Mouse (Mus musculus): ENCODE data around the gene Dnal4. TPM values are rescaled to one million over a fixed set of nuclear protein-coding genes. Genes with fewer than 3 reads are reported as not detected.

Dnal4 gene
- polyA plus RNA-seq, 1 experiment from 2014 or later = 43.0 TPM

- ATAC-seq = no peak
- H3K36me3 ChIP-seq (ENCODE audit: control insufficient read depth, insufficient read depth, low read length) = no peaks in the 10 kb centered on the region
- peaks cover 9% of the 10 kb centered on the region for H3K4me1 ChIP-seq (ENCODE audit: control insufficient read depth, insufficient read depth, low read length)
- no peaks in the 10 kb centered on the region for H3K27me3 ChIP-seq (replicated peaks; ENCODE audit: control insufficient read depth, insufficient read depth, low read length)
- H3K9me3 ChIP-seq (ENCODE audit: control insufficient read depth, low read length) = no peaks in the 10 kb centered on the region; the same call in 1 of the 2 replicates
- H3K4me3 ChIP-seq (ENCODE audit: low read length) = no peak overlapping the region
- 88% methylated on average over 5 of the region's 5 CpGs for WGBS
- no peak overlapping the region for H3K4me2 ChIP-seq (ENCODE audit: low read depth, low read length)
- H3K27ac ChIP-seq (ENCODE audit: low read length) = no peak overlapping the region
- H3K9ac ChIP-seq (ENCODE audit: low read depth, low read length) = no peak overlapping the region
Observed at GRCm38 (mm10) chr15:79745883-79746282, 31.8 kb downstream of the Dnal4 start.

DNA sequence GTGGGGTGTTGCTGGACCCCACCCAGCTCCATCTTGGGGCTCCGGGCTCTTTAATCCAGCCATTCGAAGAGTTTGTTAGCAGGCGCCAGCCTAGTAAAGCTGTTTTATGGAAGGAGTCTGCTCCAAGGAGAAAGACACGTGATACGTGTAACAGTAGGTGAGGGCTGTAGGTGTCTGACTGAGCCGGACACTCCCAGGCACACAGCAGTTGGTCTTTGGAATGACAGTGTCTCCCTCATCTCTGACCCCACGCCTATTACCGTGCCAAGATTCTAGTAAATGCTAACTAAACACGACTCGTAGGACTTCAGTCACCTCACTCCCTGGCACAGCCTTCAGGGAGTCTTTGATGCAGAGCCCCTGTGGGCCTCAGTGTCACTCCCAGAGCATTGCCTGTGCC is 32.3 kb downstream of the Dnal4 start:
- Histone ChIP-seq H3K4me1 (ENCODE audit: control insufficient read depth, insufficient read depth, low read length) (peaks cover 12% of the 10 kb centered on the region), H3K9me3 (ENCODE audit: control insufficient read depth, low read length) (no peaks in the 10 kb centered on the region; the same call in 1 of the 2 replicates), H3K4me2 (ENCODE audit: low read depth, low read length) (no peak overlapping the region), H3K9ac (ENCODE audit: low read depth, low read length) (no peak overlapping the region), H3K27ac (ENCODE audit: low read length) (no peak overlapping the region), H3K27me3 (replicated peaks; ENCODE audit: control insufficient read depth, insufficient read depth, low read length) (no peaks in the 10 kb centered on the region), H3K36me3 (ENCODE audit: control insufficient read depth, insufficient read depth, low read length) (no peaks in the 10 kb centered on the region), H3K4me3 (ENCODE audit: low read length) (no peak overlapping the region)
- 80% methylated on average over 10 of the region's 10 CpGs for WGBS
- no peak for ATAC-seq

DNA sequence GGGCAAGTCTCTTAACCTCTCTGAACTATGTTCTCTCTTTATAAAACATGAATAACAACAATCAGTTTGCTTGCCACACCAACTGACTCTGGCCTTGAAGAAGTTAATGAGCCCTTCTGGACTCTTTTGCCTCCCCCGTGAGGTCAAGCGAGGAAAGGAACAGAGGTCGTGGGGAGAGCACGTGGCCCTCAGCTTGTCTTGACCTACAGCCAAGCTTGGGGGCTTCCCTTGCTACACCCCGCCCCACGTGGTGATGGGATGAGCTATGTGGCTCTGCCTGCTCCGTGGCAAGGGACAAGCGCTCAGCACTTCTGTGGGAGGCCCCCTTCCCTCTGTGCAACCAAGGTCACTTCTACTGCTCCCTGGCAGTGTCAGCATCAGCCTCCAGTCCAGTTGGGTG is 32.9 kb downstream of the Dnal4 start:
- Histone ChIP-seq H3K4me1 (ENCODE audit: control insufficient read depth, insufficient read depth, low read length) (peaks cover 12% of the 10 kb centered on the region), H3K27me3 (replicated peaks; ENCODE audit: control insufficient read depth, insufficient read depth, low read length) (no peaks in the 10 kb centered on the region), H3K36me3 (ENCODE audit: control insufficient read depth, insufficient read depth, low read length) (no peaks in the 10 kb centered on the region), H3K9ac (ENCODE audit: low read depth, low read length) (no peak overlapping the region), H3K4me3 (ENCODE audit: low read length) (no peak overlapping the region), H3K4me2 (ENCODE audit: low read depth, low read length) (no peak overlapping the region), H3K9me3 (ENCODE audit: control insufficient read depth, low read length) (no peaks in the 10 kb centered on the region; the same call in 1 of the 2 replicates), H3K27ac (ENCODE audit: low read length) (no peak overlapping the region)
- WGBS = 67% methylated on average over 8 of the region's 8 CpGs
- ATAC-seq = no peak

DNA sequence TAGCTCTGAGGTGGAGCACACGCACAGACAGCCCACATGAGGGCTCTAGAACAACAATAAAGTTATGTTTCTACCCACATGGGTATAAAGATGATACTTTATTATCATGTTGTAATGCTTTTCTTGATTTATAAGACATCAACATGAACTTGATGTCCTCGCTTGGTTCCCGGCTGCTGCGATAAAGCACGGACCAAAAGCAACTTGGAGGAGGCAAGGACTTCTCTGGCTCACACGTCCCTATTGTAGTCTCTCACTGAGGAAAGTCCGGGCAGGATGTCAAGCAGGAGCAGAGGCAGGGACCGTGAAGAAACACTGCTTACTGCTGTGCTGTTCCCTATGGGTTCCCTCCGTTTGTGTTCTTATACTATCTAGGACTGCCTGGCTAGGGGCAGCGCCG is 33.6 kb downstream of the Dnal4 start:
- WGBS = 95% methylated on average over 11 of the region's 11 CpGs
- Histone ChIP-seq H3K27ac (ENCODE audit: low read length) (no peak overlapping the region), H3K36me3 (ENCODE audit: control insufficient read depth, insufficient read depth, low read length) (no peaks in the 10 kb centered on the region), H3K4me3 (ENCODE audit: low read length) (no peak overlapping the region), H3K9ac (ENCODE audit: low read depth, low read length) (no peak overlapping the region), H3K27me3 (replicated peaks; ENCODE audit: control insufficient read depth, insufficient read depth, low read length) (no peaks in the 10 kb centered on the region), H3K4me1 (ENCODE audit: control insufficient read depth, insufficient read depth, low read length) (peaks cover 12% of the 10 kb centered on the region), H3K9me3 (ENCODE audit: control insufficient read depth, low read length) (no peaks in the 10 kb centered on the region; the same call in 1 of the 2 replicates), H3K4me2 (ENCODE audit: low read depth, low read length) (no peak overlapping the region)
- no peak for ATAC-seq

DNA sequence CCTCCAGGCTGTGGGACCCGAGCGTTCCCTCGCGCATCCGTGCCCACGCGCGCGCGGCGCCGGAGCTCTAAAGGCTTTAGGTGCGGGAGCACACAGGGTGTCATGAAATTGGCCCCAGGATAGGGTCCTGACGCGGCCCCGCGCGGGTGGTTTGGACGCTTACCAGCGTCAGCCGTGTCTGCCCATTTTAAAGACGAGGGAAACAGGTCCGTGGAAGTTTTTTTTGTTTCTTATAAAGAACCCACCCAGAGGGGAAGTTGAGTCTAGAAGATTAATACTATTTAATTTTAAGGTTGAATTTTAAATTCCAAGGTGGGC is 35.0 kb downstream of the Dnal4 start:
- no peaks in the 10 kb centered on the region for H3K36me3 ChIP-seq (ENCODE audit: control insufficient read depth, insufficient read depth, low read length)
- H3K4me2 ChIP-seq (ENCODE audit: low read depth, low read length) = peak overlapping the region; percentile 92
- peak overlapping the region; percentile 96 for H3K4me3 ChIP-seq (ENCODE audit: low read length)
- no peaks in the 10 kb centered on the region; the same call in 1 of the 2 replicates for H3K9me3 ChIP-seq (ENCODE audit: control insufficient read depth, low read length)
- H3K27me3 ChIP-seq (replicated peaks; ENCODE audit: control insufficient read depth, insufficient read depth, low read length) = no peaks in the 10 kb centered on the region
- H3K27ac ChIP-seq (ENCODE audit: low read length) = peak overlapping the region; percentile 48; the same call in 1 of the 2 replicates
- peaks cover 12% of the 10 kb centered on the region for H3K4me1 ChIP-seq (ENCODE audit: control insufficient read depth, insufficient read depth, low read length)
- under 1% methylated on average over 23 of the region's 23 CpGs for WGBS
- peak overlapping the region; percentile 93 for H3K9ac ChIP-seq (ENCODE audit: low read depth, low read length)
- peak; percentile 41; the same call in 1 of the 2 replicates for ATAC-seq

GRCm38 (mm10) chr15:79741921-79742705 is 35.5 kb downstream of the Dnal4 start, which contains the start of gene Sun2:
TSS of gene Sun2 (minus strand) at chr15:79742536.
- Histone ChIP-seq H3K36me3 (ENCODE audit: control insufficient read depth, insufficient read depth, low read length) (peaks cover 2% of the 10 kb centered on the region; the same call in 1 of the 2 replicates), H3K4me3 (ENCODE audit: low read length) (peak within 1 kb of the TSS; percentile 96), H3K9ac (ENCODE audit: low read depth, low read length) (peak within 1 kb of the TSS; percentile 93), H3K4me2 (ENCODE audit: low read depth, low read length) (peak within 1 kb of the TSS; percentile 92), H3K4me1 (ENCODE audit: control insufficient read depth, insufficient read depth, low read length) (peaks cover 12% of the 10 kb centered on the region), H3K27me3 (replicated peaks; ENCODE audit: control insufficient read depth, insufficient read depth, low read length) (no peaks in the 10 kb centered on the region), H3K27ac (ENCODE audit: low read length) (peak within 1 kb of the TSS; percentile 65), H3K9me3 (ENCODE audit: control insufficient read depth, low read length) (no peaks in the 10 kb centered on the region; the same call in 1 of the 2 replicates)
- peak; percentile 94 for ATAC-seq
- WGBS = under 1% methylated on average over 91 of the region's 93 CpGs

DNA sequence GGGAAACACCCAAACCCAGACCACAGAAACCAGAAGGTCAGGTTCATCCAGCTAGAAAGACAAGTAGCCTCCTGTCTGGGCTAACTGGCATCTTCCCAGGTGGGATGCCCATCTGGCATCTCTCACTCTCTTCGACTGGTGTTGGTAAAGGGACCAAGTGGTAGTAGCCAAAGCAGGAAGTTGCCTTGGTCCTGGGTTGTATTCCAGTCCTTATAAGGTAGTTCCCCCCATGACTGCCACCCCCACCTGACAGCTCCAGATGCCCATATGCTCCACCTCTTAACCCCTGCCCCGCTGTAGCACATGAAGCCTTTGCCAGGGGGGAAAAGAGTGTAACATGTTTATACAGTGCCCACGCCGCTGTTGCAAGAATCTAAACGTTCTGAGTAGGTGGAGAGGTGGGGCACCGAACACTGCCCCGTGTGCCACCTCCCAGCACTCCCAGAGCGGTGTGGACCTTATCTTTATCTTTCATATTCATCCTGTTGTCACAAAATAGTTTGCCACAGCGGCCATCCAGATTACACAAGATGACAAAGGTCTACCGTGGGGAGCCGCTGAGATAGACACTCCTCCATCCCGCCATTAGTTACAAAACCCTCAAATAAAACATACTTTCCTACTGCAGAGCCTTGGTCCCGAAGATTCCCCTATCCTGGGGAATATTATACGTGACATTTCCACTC is 36.3 kb downstream of the Dnal4 start:
- H3K9me3 ChIP-seq (ENCODE audit: control insufficient read depth, low read length) = no peaks in the 10 kb centered on the region; the same call in 1 of the 2 replicates
- peak overlapping the region; percentile 93 for H3K9ac ChIP-seq (ENCODE audit: low read depth, low read length)
- 0 out of 2 replicates have a peak, but pooled peaks have one; percentile 6 for ATAC-seq
- peak overlapping the region; percentile 92 for H3K4me2 ChIP-seq (ENCODE audit: low read depth, low read length)
- peak overlapping the region; percentile 96 for H3K4me3 ChIP-seq (ENCODE audit: low read length)
- H3K36me3 ChIP-seq (ENCODE audit: control insufficient read depth, insufficient read depth, low read length) = peaks cover 7% of the 10 kb centered on the region; the same call in 1 of the 2 replicates
- peaks cover 12% of the 10 kb centered on the region for H3K4me1 ChIP-seq (ENCODE audit: control insufficient read depth, insufficient read depth, low read length)
- H3K27me3 ChIP-seq (replicated peaks; ENCODE audit: control insufficient read depth, insufficient read depth, low read length) = no peaks in the 10 kb centered on the region
- WGBS = 13% methylated on average over 14 of the region's 14 CpGs
- H3K27ac ChIP-seq (ENCODE audit: low read length) = peak overlapping the region; percentile 65

DNA sequence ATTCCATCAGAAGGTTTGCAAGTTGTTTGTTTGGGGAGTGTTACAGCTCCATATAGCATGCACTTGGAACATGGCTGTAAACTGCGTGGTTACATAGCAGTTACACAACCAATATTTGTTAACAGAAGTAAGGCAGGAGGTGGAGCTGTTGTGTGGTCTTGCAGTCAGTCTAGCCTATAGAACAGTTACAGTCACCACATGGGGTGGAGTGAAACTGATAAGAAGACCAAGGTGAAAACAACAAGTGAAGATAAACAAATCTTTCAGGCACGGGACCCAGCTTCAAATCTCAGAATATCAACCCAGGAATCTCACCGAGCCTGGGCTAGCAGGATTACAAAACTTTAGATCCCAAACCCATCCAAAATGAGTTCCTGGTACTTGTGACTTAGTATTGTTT is 36.9 kb downstream of the Dnal4 start:
- ATAC-seq = no peak
- Histone ChIP-seq H3K36me3 (ENCODE audit: control insufficient read depth, insufficient read depth, low read length) (peaks cover 7% of the 10 kb centered on the region; the same call in 1 of the 2 replicates), H3K9me3 (ENCODE audit: control insufficient read depth, low read length) (no peaks in the 10 kb centered on the region; the same call in 1 of the 2 replicates), H3K27me3 (replicated peaks; ENCODE audit: control insufficient read depth, insufficient read depth, low read length) (no peaks in the 10 kb centered on the region), H3K9ac (ENCODE audit: low read depth, low read length) (no peak overlapping the region; the same call in 1 of the 2 replicates), H3K4me1 (ENCODE audit: control insufficient read depth, insufficient read depth, low read length) (peaks cover 12% of the 10 kb centered on the region), H3K4me2 (ENCODE audit: low read depth, low read length) (peak overlapping the region; percentile 92; the same call in 1 of the 2 replicates), H3K27ac (ENCODE audit: low read length) (no peak overlapping the region), H3K4me3 (ENCODE audit: low read length) (peak overlapping the region; percentile 96)
- 54% methylated on average over 3 of the region's 3 CpGs for WGBS

GRCm38 (mm10) chr15:79734311-79734710 is 43.3 kb downstream of the Dnal4 start:
- Histone ChIP-seq H3K36me3 (ENCODE audit: control insufficient read depth, insufficient read depth, low read length) (peaks cover 14% of the 10 kb centered on the region; the same call in 1 of the 2 replicates), H3K4me3 (ENCODE audit: low read length) (no peak overlapping the region), H3K27me3 (replicated peaks; ENCODE audit: control insufficient read depth, insufficient read depth, low read length) (no peaks in the 10 kb centered on the region), H3K4me2 (ENCODE audit: low read depth, low read length) (no peak overlapping the region), H3K9ac (ENCODE audit: low read depth, low read length) (no peak overlapping the region), H3K9me3 (ENCODE audit: control insufficient read depth, low read length) (no peaks in the 10 kb centered on the region), H3K4me1 (ENCODE audit: control insufficient read depth, insufficient read depth, low read length) (peaks cover under 1% of the 10 kb centered on the region; the same call in 1 of the 2 replicates), H3K27ac (ENCODE audit: low read length) (no peak overlapping the region)
- no peak for ATAC-seq
- WGBS = 83% methylated on average over 8 of the region's 8 CpGs
